Mouse (Mus musculus): ENCODE measurements around the gene Cct7. TPM values are rescaled to one million over a fixed set of nuclear protein-coding genes. Genes with fewer than 3 reads are reported as not detected.
A peak's percentile ranks its signal among the peaks of the same experiment; 100 is the strongest.

Gene Cct7
- polyA plus RNA-seq, 1 experiment from 2014 or later = 408 TPM

DNA sequence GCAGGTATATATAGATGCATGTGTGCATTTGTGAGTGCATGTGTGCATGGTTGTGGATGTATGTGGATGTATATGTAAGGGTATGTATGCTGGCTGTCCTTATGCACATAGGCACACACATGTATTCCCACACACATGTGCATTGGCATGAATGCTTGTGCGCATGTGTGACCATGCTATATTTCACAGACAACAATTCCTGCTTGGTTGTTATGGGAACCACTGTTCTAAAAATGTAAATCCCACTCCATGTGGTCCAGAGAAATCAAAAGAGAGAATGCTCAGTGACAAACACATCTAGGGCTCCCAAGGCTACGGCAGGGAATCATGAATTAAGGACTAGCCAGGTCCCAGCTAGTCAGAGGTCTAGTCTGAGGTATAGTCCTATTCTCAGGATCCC is 53.6 kb downstream of the Cct7 start:
- peaks cover 73% of the 10 kb centered on the region for H3K27me3 ChIP-seq

DNA sequence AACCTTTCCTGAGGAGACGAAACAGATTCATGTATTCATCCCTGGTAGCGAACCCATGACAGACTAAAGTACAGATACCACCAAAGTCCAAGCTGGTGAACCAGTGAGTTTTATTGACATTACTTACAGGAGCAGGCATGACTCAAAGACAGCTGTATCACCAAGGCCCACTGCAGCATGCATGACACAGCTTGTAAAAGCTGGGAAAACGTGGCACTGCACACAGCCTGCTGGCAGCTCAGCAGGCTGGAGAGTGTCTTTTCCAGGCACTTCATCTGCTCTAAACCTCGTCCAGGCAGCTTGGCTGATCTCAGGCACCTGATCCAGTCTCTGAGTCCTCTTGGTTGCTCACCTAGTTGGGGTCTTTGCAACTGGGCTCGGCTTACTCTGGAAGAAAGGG is 57.3 kb downstream of the Cct7 start:
- H3K4me2 ChIP-seq = no peak overlapping the region
- H3K27ac ChIP-seq = no peak overlapping the region
- no peak for DNase-seq
- no peaks in the 10 kb centered on the region for H3K9me3 ChIP-seq (replicated peaks)
- 30% methylated on average over 5 of the region's 5 CpGs for WGBS (ENCODE audit: insufficient replicate concordance)
- no peak overlapping the region for H3K4me3 ChIP-seq (replicated peaks)
- H3K4me1 ChIP-seq (replicated peaks) = peaks cover 19% of the 10 kb centered on the region
- no peak for ATAC-seq (ENCODE audit: low read depth)
- peaks cover 79% of the 10 kb centered on the region for H3K27me3 ChIP-seq
- H3K36me3 ChIP-seq = no peaks in the 10 kb centered on the region
- no peak overlapping the region for H3K9ac ChIP-seq

More for the DNA sequence above, 53.6 kb downstream of the Cct7 start:
- no peak overlapping the region for H3K4me3 ChIP-seq (replicated peaks)
- peaks cover 10% of the 10 kb centered on the region for H3K4me1 ChIP-seq (replicated peaks)
- ATAC-seq (ENCODE audit: low read depth) = no peak
- no peak overlapping the region for H3K9ac ChIP-seq
- no peak for DNase-seq
- WGBS (ENCODE audit: insufficient replicate concordance) = 62% methylated on average over 2 of the region's 2 CpGs
- no peak overlapping the region for H3K4me2 ChIP-seq
- H3K36me3 ChIP-seq = no peaks in the 10 kb centered on the region
- H3K9me3 ChIP-seq (replicated peaks) = no peaks in the 10 kb centered on the region
- H3K27ac ChIP-seq = no peak overlapping the region

DNA sequence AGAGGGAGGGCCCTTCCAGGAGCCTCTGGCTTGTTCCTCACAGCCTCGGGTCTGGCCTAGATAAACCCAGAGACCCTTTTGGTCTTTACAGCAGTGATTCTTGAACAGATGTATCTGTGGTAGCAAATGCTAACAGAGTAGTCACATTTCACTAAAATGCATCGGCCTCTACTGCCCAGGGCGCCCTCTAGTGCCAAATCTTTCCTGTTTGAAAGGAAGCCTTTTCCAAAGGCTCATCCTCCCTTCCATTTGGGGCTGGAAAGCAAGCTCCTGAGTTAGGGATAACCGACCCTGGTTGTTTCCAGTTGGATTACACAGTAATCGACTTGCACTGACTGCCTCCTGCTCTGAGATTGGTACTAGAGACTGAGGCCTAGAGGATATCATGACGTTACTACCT is 59.2 kb downstream of the Cct7 start:
- Histone ChIP-seq H3K9me3 (replicated peaks) (no peaks in the 10 kb centered on the region), H3K27me3 (peaks cover 80% of the 10 kb centered on the region), H3K4me2 (no peak overlapping the region), H3K9ac (no peak overlapping the region), H3K4me1 (replicated peaks) (peaks cover 19% of the 10 kb centered on the region), H3K27ac (no peak overlapping the region), H3K36me3 (no peaks in the 10 kb centered on the region), H3K4me3 (replicated peaks) (no peak overlapping the region)
- no peak for DNase-seq
- 3% methylated on average over 6 of the region's 6 CpGs for WGBS (ENCODE audit: insufficient replicate concordance)
- ATAC-seq (ENCODE audit: low read depth) = no peak

DNA sequence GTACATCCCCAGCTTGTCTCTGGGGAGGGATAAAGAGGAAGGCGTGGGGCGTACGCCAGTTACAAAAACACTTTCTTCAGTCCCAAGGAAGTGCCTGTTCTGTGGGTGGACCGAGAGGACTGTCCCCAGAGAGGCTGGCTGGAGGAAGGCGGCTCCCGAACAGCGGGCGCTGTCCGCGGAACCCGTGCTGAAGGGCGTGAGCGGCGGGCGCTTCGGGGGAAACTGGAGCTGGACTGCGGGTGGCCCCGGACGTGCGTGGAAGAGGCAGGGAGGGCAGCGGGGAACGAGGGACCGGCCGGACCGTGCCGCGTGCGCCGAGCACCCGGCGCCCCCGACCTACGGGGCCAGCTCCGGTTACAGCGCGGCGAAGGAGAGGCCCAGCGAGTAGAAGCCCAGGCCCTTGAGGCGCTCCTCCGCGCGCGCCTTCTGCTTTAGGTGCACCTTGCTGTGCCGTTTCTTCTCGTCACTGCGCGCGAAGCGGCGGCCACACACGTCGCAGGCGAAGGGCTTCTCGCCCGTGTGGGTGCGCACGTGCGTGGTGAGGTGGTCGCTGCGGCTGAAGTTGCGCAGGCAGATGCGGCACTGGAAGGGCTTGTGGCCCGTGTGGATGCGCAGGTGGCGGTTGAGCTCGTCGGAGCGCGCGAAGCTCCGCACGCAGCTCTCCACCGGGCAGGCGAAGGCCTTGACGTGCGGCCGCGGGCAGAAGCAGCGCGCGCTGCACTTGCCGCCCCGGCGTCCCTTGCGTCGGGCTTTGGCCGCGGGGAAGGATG is 60.2 kb downstream of the Cct7 start:
- ATAC-seq (ENCODE audit: low read depth) = no peak
- DNase-seq = no peak
- Histone ChIP-seq H3K27ac (no peak overlapping the region), H3K9ac (no peak overlapping the region), H3K9me3 (replicated peaks) (no peaks in the 10 kb centered on the region), H3K36me3 (no peaks in the 10 kb centered on the region), H3K4me1 (replicated peaks) (peaks cover 19% of the 10 kb centered on the region), H3K4me2 (peak overlapping the region; percentile 26), H3K27me3 (peaks cover 89% of the 10 kb centered on the region), H3K4me3 (replicated peaks) (peak overlapping the region; percentile 23)
- WGBS (ENCODE audit: insufficient replicate concordance) = 2% methylated on average over 88 of the region's 88 CpGs

DNA sequence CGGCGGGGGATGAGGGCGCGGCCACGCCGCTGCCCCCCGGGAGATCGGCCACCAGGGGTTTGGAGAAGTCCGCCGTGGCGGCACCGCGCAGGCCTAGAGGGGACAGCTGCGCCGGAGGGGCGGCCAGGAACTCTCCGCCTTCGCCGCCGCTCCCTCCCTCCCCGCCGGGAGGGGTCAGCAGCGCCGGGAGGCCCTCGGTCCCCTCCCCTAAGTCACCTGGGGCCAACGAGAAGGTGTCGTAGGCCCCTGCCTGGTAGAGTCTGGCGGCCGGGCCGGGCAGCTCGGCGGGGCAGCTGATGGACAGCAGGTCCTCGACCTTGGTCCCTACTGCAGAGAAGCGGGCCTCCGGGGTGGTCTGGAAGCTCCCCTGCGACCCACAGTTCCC is 60.7 kb downstream of the Cct7 start:
- H3K4me2 ChIP-seq = peak overlapping the region; percentile 26; the same call in 1 of the 2 replicates
- no peaks in the 10 kb centered on the region for H3K36me3 ChIP-seq
- WGBS (ENCODE audit: insufficient replicate concordance) = 1% methylated on average over 36 of the region's 36 CpGs

DNA sequence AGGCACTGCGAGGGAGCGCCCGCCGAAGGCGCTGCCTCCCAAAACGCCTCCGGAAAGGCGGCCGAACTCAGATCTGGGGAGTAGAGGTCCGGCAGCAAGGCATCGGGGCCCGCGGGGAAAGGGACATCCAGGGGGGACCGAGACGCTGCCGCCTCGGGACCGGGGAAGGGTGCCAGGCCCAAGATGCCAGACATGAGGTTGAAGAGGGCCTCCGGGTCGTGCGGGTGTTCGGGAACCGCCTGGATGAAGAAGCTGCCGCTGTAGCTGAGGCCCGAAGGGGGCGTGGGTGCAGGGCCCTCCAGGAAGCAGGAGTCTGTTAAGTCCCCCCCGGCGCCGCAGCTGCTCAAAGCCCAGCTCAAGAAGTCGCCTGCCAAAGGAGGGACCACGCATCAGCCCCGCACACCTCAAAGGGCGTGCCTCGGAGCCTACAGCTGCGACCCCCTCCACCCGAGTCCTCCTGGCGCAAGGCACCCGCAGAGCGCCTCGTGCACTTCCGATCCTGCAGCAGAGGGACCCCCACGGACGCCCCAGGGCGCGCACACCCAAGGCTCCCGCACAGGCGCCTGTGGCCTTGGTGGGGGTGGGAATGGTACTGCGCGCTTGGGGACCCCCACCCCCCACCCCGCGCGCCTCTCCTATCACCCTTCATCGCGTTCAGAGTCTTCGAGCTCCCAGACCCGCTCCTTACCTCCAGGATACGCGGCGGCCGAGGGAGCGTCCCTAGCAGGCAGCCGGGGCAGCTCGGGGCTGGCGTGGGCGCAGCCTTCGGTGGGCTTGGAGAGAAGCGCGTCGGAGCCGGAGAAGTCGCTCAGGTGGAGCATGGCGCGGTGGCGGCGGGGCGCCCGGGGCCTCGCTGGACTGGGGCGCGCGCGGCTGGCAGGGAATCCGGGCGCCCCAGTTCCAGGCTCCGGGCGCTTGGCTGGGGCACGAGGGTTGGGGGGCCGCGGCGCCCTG is 61.5 kb downstream of the Cct7 start:
- peaks cover 19% of the 10 kb centered on the region for H3K4me1 ChIP-seq (replicated peaks)
- peak overlapping the region; percentile 42 for H3K4me3 ChIP-seq (replicated peaks)
- H3K9me3 ChIP-seq (replicated peaks) = no peaks in the 10 kb centered on the region
- H3K27me3 ChIP-seq = peaks cover 92% of the 10 kb centered on the region
- H3K4me2 ChIP-seq = peak overlapping the region; percentile 58
- no peak overlapping the region for H3K9ac ChIP-seq
- no peak for ATAC-seq (ENCODE audit: low read depth)
- WGBS (ENCODE audit: insufficient replicate concordance) = 2% methylated on average over 90 of the region's 90 CpGs
- H3K36me3 ChIP-seq = no peaks in the 10 kb centered on the region
- DNase-seq = no peak
- H3K27ac ChIP-seq = no peak overlapping the region

More for the DNA sequence above, 60.7 kb downstream of the Cct7 start:
- Histone ChIP-seq H3K9me3 (replicated peaks) (no peaks in the 10 kb centered on the region), H3K27me3 (peaks cover 91% of the 10 kb centered on the region), H3K27ac (no peak overlapping the region), H3K4me3 (replicated peaks) (peak overlapping the region; percentile 23), H3K9ac (no peak overlapping the region), H3K4me1 (replicated peaks) (peaks cover 19% of the 10 kb centered on the region)
- DNase-seq (no peak), ATAC-seq (ENCODE audit: low read depth) (no peak)

DNA sequence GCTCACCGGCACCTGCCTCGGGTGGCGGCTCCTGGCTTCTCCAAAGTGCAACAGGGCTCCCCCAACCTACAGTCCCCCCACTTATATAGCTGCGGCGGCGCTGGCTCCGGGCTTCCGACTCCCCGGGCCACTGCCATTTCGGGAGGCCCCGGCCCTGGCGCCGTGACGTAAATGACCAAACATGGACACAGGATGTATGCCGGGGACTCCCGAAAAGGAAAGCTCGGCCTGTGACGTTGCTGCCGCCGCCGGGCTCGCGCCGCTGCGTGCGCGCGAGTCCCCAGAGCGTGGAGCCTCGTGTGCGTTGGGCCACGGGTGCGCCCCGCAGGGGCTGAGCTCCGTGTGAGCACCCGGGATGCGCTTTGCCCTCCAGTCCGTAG is 62.2 kb downstream of the Cct7 start, which contains the start of gene Egr4:
TSS of gene Egr4 (minus strand) at position 59 of the 380 bp plus-strand sequence.
- H3K4me3 ChIP-seq (replicated peaks) = peak within 1 kb of the TSS; percentile 42
- DNase-seq (no peak), ATAC-seq (ENCODE audit: low read depth) (no peak)
- no peaks in the 10 kb centered on the region for H3K36me3 ChIP-seq
- H3K9me3 ChIP-seq (replicated peaks) = no peaks in the 10 kb centered on the region
- H3K4me2 ChIP-seq = peak within 1 kb of the TSS; percentile 58
- no peak within 1 kb of the TSS for H3K9ac ChIP-seq
- peaks cover 19% of the 10 kb centered on the region for H3K4me1 ChIP-seq (replicated peaks)
- WGBS (ENCODE audit: insufficient replicate concordance) = 1% methylated on average over 38 of the region's 38 CpGs
- no peak within 1 kb of the TSS for H3K27ac ChIP-seq
- peaks cover 88% of the 10 kb centered on the region for H3K27me3 ChIP-seq

DNA sequence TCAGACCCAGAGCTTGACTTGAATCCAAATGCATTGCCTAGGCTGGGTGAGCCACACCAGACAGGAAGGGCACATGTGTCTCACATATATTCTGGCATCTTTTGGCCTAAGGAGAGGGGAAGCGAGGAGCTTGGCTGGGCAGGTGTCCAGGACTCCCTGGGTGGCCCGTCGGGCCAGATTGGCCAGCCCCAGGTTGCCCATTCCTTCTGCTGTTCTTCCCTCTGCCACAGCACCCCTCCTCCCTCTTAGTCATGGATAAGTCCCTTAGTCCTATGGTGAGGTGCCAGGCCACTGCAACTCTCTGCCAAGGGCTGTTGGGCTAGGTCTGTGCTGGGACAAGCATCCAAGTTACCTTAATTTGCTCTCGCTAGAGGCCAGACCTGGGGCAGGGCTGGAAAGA is 64.6 kb downstream of the Cct7 start:
- peaks cover 64% of the 10 kb centered on the region for H3K27me3 ChIP-seq

More for the DNA sequence above, 64.6 kb downstream of the Cct7 start:
- H3K9ac ChIP-seq = no peak overlapping the region
- H3K9me3 ChIP-seq (replicated peaks) = no peaks in the 10 kb centered on the region
- no peak overlapping the region for H3K4me2 ChIP-seq
- no peak for DNase-seq
- H3K36me3 ChIP-seq = no peaks in the 10 kb centered on the region
- H3K4me1 ChIP-seq (replicated peaks) = peaks cover 19% of the 10 kb centered on the region
- no peak overlapping the region for H3K4me3 ChIP-seq (replicated peaks)
- ATAC-seq (ENCODE audit: low read depth) = no peak
- 70% methylated on average over 4 of the region's 4 CpGs for WGBS (ENCODE audit: insufficient replicate concordance)
- no peak overlapping the region for H3K27ac ChIP-seq

Other genes with a start within 250 kb of the Cct7 start
- gene Sfxn5, start 118.1 kb upstream of the Cct7 start, polyA plus RNA-seq (2015; fragmentation: Nextera tagmentation; extraction: Ambion mirVana) = 1.9 and 2.1 TPM in 2 replicates
- 0.61 and 0.71 TPM in 2 replicates for gene Rab11fip5, start 76.9 kb upstream of the Cct7 start, polyA plus RNA-seq (2015; fragmentation: Nextera tagmentation; extraction: Ambion mirVana)
- gene Noto, start 27.6 kb upstream of the Cct7 start, polyA plus RNA-seq (2015; fragmentation: Nextera tagmentation; extraction: Ambion mirVana) = not detected in 2 replicates
- 31.6 and 33.7 TPM in 2 replicates for gene Smyd5, start 19.5 kb upstream of the Cct7 start, polyA plus RNA-seq (2015; fragmentation: Nextera tagmentation; extraction: Ambion mirVana)
- gene Pradc1, start 456 bp downstream of the Cct7 start, polyA plus RNA-seq (2015; fragmentation: Nextera tagmentation; extraction: Ambion mirVana) = 34.8 and 35.6 TPM in 2 replicates
- not detected in 2 replicates for gene Fbxo41, start 51.5 kb downstream of the Cct7 start, polyA plus RNA-seq (2015; fragmentation: Nextera tagmentation; extraction: Ambion mirVana)
- not detected in 2 replicates for gene Egr4, start 62.1 kb downstream of the Cct7 start, polyA plus RNA-seq (2015; fragmentation: Nextera tagmentation; extraction: Ambion mirVana)
- gene Alms1, start 136.0 kb downstream of the Cct7 start, polyA plus RNA-seq (2015; fragmentation: Nextera tagmentation; extraction: Ambion mirVana) = 1.6 and 2.0 TPM in 2 replicates